Comparison of ENCODE assay signal across 27 mouse cellular contexts in genomic region chr3:152047914-152048313, GRCm38 (mm10).
"Had no signal": no experiment of that assay in that cellular context is flagged by ENCODE, and none has a peak within 500 bp of the region (broad histone marks: within the 10 kb centered on the region; RNA-seq: fewer than 3 reads in every experiment).

No protein-coding gene starts in this region.

- H3K9me3 ChIP-seq: heart, embryonic 10.5 days; heart, embryonic 12.5 days; hindbrain, embryonic 10.5 days; hindbrain, embryonic 12.5 days; intestine, embryonic 15.5 days; limb, embryonic 10.5 days; limb, embryonic 12.5 days; liver, embryonic 13.5 days; liver, embryonic 15.5 days had no signal

- ATAC-seq: hindbrain, embryonic 16.5 days; inflammation-experienced regulatory T-cells, adult 6 months; intestine, embryonic 15.5 days; intestine, postnatal 0 days had no signal

- H3K4me3 ChIP-seq: heart, embryonic 10.5 days; heart, embryonic 12.5 days; hindbrain, embryonic 10.5 days; hindbrain, embryonic 12.5 days; intestine, embryonic 15.5 days; layer of hippocampus, adult 2 months; left cerebral cortex, adult 2 months; limb, embryonic 10.5 days; limb, embryonic 12.5 days; liver, embryonic 13.5 days; liver, embryonic 15.5 days had no signal

- H3K4me2 ChIP-seq: heart, embryonic 12.5 days; hindbrain, embryonic 12.5 days; hindbrain, embryonic 14.5 days; intestine, embryonic 15.5 days; limb, embryonic 12.5 days; liver, embryonic 11.5 days; liver, embryonic 13.5 days; liver, embryonic 15.5 days had no signal

- H3K27me3 ChIP-seq: heart, embryonic 12.5 days; hindbrain, embryonic 12.5 days; intestine, embryonic 15.5 days; limb, embryonic 12.5 days; liver, embryonic 13.5 days; liver, embryonic 15.5 days had no signal

- H3K9ac ChIP-seq: heart, embryonic 12.5 days; hindbrain, embryonic 12.5 days; hindbrain, embryonic 14.5 days; intestine, embryonic 15.5 days; limb, embryonic 12.5 days; liver, embryonic 13.5 days; liver, embryonic 15.5 days had no signal

- H3K27ac ChIP-seq: heart, embryonic 10.5 days; hindbrain, embryonic 10.5 days; hindbrain, embryonic 12.5 days; hindbrain, embryonic 14.5 days; intestine, embryonic 15.5 days; layer of hippocampus, adult 2 months; left cerebral cortex, adult 2 months; limb, embryonic 10.5 days; limb, embryonic 12.5 days; liver, embryonic 13.5 days; liver, embryonic 15.5 days had no signal

- DNase-seq: gastrocnemius, postnatal 10 days; gastrocnemius, postnatal 25 days; heart, adult 18-20 months; heart, postnatal 10 days; heart, postnatal 4 days; kidney, adult 18-20 months; kidney, adult 8-10 months; kidney, postnatal 10 days; kidney, postnatal 25 days; kidney, postnatal 4 days; liver; liver, embryonic 13.5 days had no signal

- H3K36me3 ChIP-seq: heart, embryonic 10.5 days; heart, embryonic 12.5 days; hindbrain, embryonic 10.5 days; hindbrain, embryonic 12.5 days; intestine, embryonic 15.5 days; limb, embryonic 10.5 days; limb, embryonic 12.5 days; liver, embryonic 13.5 days; liver, embryonic 15.5 days had no signal

- H3K4me1 ChIP-seq: heart, embryonic 10.5 days; heart, embryonic 12.5 days; hindbrain, embryonic 10.5 days; hindbrain, embryonic 12.5 days; intestine, embryonic 15.5 days; limb, embryonic 10.5 days; limb, embryonic 12.5 days; liver, embryonic 13.5 days; liver, embryonic 15.5 days had no signal
